Mouse (Mus musculus) Patski (cell line): ENCODE measurements around the gene Zfp113. TPM values are rescaled to one million over a fixed set of nuclear protein-coding genes. Genes with fewer than 3 reads are reported as not detected.
A peak's percentile ranks its signal among the peaks of the same experiment; 100 is the strongest.
"Not testable (repeated sequence)": the region's sequence is repeated elsewhere in the genome, so short reads cannot be mapped to it uniquely, and the experiment has no call there.

ENCODE experiments used
- ATAC-seq: fragments of 100-300 bp; one replicate; pipeline ENCODE4 v1.8.0; 2021
- CTCF ChIA-PET: fragments of 350-600 bp; sonication (Branson Sonifier 250); formaldehyde crosslinking; loops from one replicate; lab custom pipeline; 2022; ENCODE audit warnings: inconsistent platforms; lab: Charles Lee
- POLR2A ChIA-PET: fragments of 350-600 bp; sonication (Branson Sonifier 250); formaldehyde crosslinking; loops from one replicate; lab custom pipeline; 2022; ENCODE audit warnings: antibody characterized with exemption, inconsistent platforms; lab: Charles Lee
- DNase-seq: peaks from one replicate; pipeline ENCODE4 v3.0.0-alpha.2; 2011; ENCODE audit warnings: low read depth, low spot score
- H3K27me3 ChIP-seq: fragments of 371-371 bp; one replicate; pipeline ENCODE4 v1.5.1; 2021
- CTCF ChIP-seq: fragments of 100-300 bp; IDR thresholded peaks from one replicate; pipeline ENCODE4 v1.5.1; 2021
- in situ Hi-C: fragments of 300-500 bp; cut with MboI; formaldehyde crosslinking; loops from 3 replicates; pipeline ENCODE4 v1.11.1; 2018; ENCODE audit warnings: low pct_unique_long_range_greater_than_20kb, mixed read lengths
- polyA plus RNA-seq: library from polyadenylated mRNA; unstranded; gene quantifications from one replicate; pipeline ENCODE4 v1.2.3, GENCODE M21; 2021

Gene Zfp113
- polyA plus RNA-seq, 1 experiment from 2014 or later, result 11.5 TPM

- ChIA-PET CTCF (interaction anchor here (0.9 to 3.0 kb wide), 6 partner anchors 10 to 252 kb away, joined by 3 to 11 read pairs (median 4); no protein-coding TSS in a partner anchor), POLR2A (interaction anchor here (0.8 to 1.6 kb wide), 2 partner anchors 28 to 228 kb away, joined by 3 to 4 read pairs; no protein-coding TSS in a partner anchor)
- peak; percentile 78 for ATAC-seq
- no peaks in the 10 kb centered on the region for H3K27me3 ChIP-seq
- peak; percentile 78 for TF ChIP-seq CTCF
- no peak for DNase-seq
- in situ Hi-C loops, result loop anchor here (5.0 kb wide), 2 partner anchors 51 to 246 kb away; partner anchors contain the start of gene Zkscan1
Measured at GRCm38 (mm10) chr5:138137935-138138549, 17.5 kb downstream of the Zfp113 start.

DNA sequence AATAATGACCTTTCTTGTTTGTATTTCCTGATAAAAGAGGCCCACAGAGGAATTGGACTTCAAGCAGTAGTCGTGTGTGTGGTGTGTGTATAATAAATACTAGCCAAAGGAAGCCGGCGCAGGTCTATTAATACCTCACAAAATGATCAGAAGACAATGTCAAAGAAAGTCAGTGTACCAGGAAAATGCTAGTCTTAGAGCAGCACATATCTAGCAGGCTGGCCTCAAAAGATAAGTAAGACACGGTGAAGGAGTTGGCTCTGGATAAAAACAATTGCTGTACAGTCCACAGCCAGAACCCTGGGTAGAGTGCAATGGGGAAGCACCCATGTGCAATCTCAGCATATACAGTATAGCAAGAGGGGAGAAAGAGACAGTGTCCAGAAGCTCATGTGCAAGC is 18.3 kb downstream of the Zfp113 start:
- CTCF ChIA-PET, result interaction anchor here (0.7 to 3.0 kb wide), 5 partner anchors 9 to 50 kb away, joined by 3 to 11 read pairs (median 5); no protein-coding TSS in a partner anchor
- ATAC-seq (no peak), DNase-seq (no peak)
- H3K27me3 ChIP-seq, result no peaks in the 10 kb centered on the region
- in situ Hi-C loops, result loop anchor here (5.0 kb wide), 2 partner anchors 50 to 245 kb away; partner anchors contain the start of gene Zkscan1
- TF ChIP-seq CTCF, result no peak
- POLR2A ChIA-PET, result interaction anchor here (0.7 to 1.6 kb wide), 3 partner anchors 27 to 227 kb away, joined by 3 to 4 read pairs (median 4); no protein-coding TSS in a partner anchor

GRCm38 (mm10) chr5:138132425-138133064 is 23.0 kb downstream of the Zfp113 start:
- CTCF ChIA-PET, result interaction anchor here (1.4 to 2.3 kb wide), 2 partner anchors 9 to 14 kb away, joined by 5 to 6 read pairs; no protein-coding TSS in a partner anchor
- no peaks in the 10 kb centered on the region for H3K27me3 ChIP-seq
- peak; percentile 96 for ATAC-seq
- POLR2A ChIA-PET, result interaction anchor here (0.5 to 1.6 kb wide), 2 partner anchors 14 to 46 kb away, joined by 3 to 5 read pairs; no protein-coding TSS in a partner anchor
- in situ Hi-C loops, result no loop called here
- peak; percentile 95 for DNase-seq
- no peak for TF ChIP-seq CTCF

GRCm38 (mm10) chr5:138118041-138118440 is 37.5 kb downstream of the Zfp113 start:
- H3K27me3 ChIP-seq, result no peaks in the 10 kb centered on the region
- peak; percentile 58 for TF ChIP-seq CTCF
- ATAC-seq (no peak), DNase-seq (no peak)
- in situ Hi-C loops, result no loop called here
- CTCF ChIA-PET, result interaction anchor here (0.8 to 1.8 kb wide), 5 partner anchors 13 to 28 kb away, joined by 3 to 6 read pairs (median 4); no protein-coding TSS in a partner anchor
- POLR2A ChIA-PET, result interaction anchor here (0.7 to 1.0 kb wide), 3 partner anchors 10 to 1226 kb away, joined by 3 to 5 read pairs (median 5); no protein-coding TSS in a partner anchor

GRCm38 (mm10) chr5:138117199-138118015 is 38.1 kb downstream of the Zfp113 start:
- TF ChIP-seq CTCF, result peak; percentile 4
- DNase-seq, result no peak

GRCm38 (mm10) chr5:138116255-138117198 is 39.0 kb downstream of the Zfp113 start, which contains the start of gene Zscan21:
TSS of gene Zscan21 (plus strand) at chr5:138116903.
- no peaks in the 10 kb centered on the region for H3K27me3 ChIP-seq
- CTCF ChIA-PET, result no interaction called here
- peak; percentile 93 for DNase-seq
- POLR2A ChIA-PET, result interaction anchor here (0.8 kb wide), 1 partner anchor 28 kb away, joined by 4 read pairs; no protein-coding TSS in a partner anchor
- in situ Hi-C loops, result no loop called here
- ATAC-seq, result peak; percentile 94
- TF ChIP-seq CTCF, result no peak

More at GRCm38 (mm10) chr5:138117199-138118015, 38.1 kb downstream of the Zfp113 start:
- ChIA-PET POLR2A (interaction anchor here (0.5 to 1.0 kb wide), 2 partner anchors 11 to 70 kb away, joined by 3 to 5 read pairs; partner anchors contain the start of genes Cnpy4 and Taf6), CTCF (interaction anchor here (0.8 to 1.8 kb wide), 4 partner anchors 14 to 25 kb away, joined by 3 to 6 read pairs (median 4); no protein-coding TSS in a partner anchor)
- in situ Hi-C loops, result no loop called here
- ATAC-seq, result peak; percentile 18
- no peaks in the 10 kb centered on the region for H3K27me3 ChIP-seq

- POLR2A ChIA-PET, result interaction anchor here (1.6 kb wide), 1 partner anchor 28 kb away, joined by 4 read pairs; no protein-coding TSS in a partner anchor
- H3K27me3 ChIP-seq, DNase-seq, in situ Hi-C loops, ATAC-seq: not testable (repeated sequence)
- TF ChIP-seq CTCF, result peak; percentile 58
- CTCF ChIA-PET, result interaction anchor here (1.0 kb wide), 1 partner anchor 20 kb away, joined by 4 read pairs; no protein-coding TSS in a partner anchor
Measured at GRCm38 (mm10) chr5:138109847-138110396, 45.6 kb downstream of the Zfp113 start.

GRCm38 (mm10) chr5:138107130-138107529 is 48.4 kb downstream of the Zfp113 start:
- no peaks in the 10 kb centered on the region for H3K27me3 ChIP-seq
- TF ChIP-seq CTCF, result no peak
- no peak for ATAC-seq
- CTCF ChIA-PET, result interaction anchor here (1.0 kb wide), 1 partner anchor 17 kb away, joined by 3 read pairs; no protein-coding TSS in a partner anchor
- DNase-seq, result no peak
- POLR2A ChIA-PET, result interaction anchor here (1.3 to 1.6 kb wide), 2 partner anchors 10 kb away, joined by 3 to 4 read pairs; no protein-coding TSS in a partner anchor
- in situ Hi-C loops, result no loop called here
